Mouse (Mus musculus) limb, embryonic 12.5 days (tissue): ENCODE data around the gene Gm39566. TPM values are rescaled to one million over a fixed set of nuclear protein-coding genes. Genes with fewer than 3 reads are reported as not detected.

ENCODE experiments used
- ATAC-seq: fragments of 200-750 bp; cut with Nextera tagmentation; 2 replicates; pipeline ENCODE4 v1.8.0; 2017; ENCODE audit warnings: low read depth, moderate TSS enrichment; ENCODE audit not compliant: insufficient number of reproducible peaks, insufficient read depth, low FRiP score, low TSS enrichment
- H3K27ac ChIP-seq: fragments of 300-500 bp; sonication (generic); 2 replicates; pipeline ENCODE4 v1.5.1; 2016; ENCODE audit warnings: mild to moderate bottlenecking, moderate library complexity
- H3K27me3 ChIP-seq: fragments of 300-500 bp; sonication (generic); 2 replicates; pipeline ENCODE4 v1.6.1; 2016; ENCODE audit warnings: mild to moderate bottlenecking, moderate library complexity
- H3K36me3 ChIP-seq: fragments of 300-500 bp; sonication (generic); 2 replicates; pipeline ENCODE4 v1.6.1; 2016; ENCODE audit warnings: mild to moderate bottlenecking, moderate library complexity
- H3K4me1 ChIP-seq: fragments of 300-500 bp; sonication (generic); replicated peaks from 2 replicates; pipeline ENCODE4 v1.6.1; 2016
- H3K4me2 ChIP-seq: fragments of 300-500 bp; sonication (generic); 2 replicates; pipeline ENCODE4 v1.6.1; 2016; ENCODE audit warnings: mild to moderate bottlenecking, moderate library complexity
- H3K4me3 ChIP-seq: fragments of 300-500 bp; sonication (generic); replicated peaks from 2 replicates; pipeline ENCODE4 v1.5.1; 2016; ENCODE audit warnings: mild to moderate bottlenecking
- H3K9ac ChIP-seq: fragments of 300-500 bp; sonication (generic); replicated peaks from 2 replicates; pipeline ENCODE4 v1.6.1; 2016; ENCODE audit warnings: mild to moderate bottlenecking, moderate library complexity
- H3K9me3 ChIP-seq: fragments of 300-500 bp; sonication (generic); 2 replicates; pipeline ENCODE4 v1.6.1; 2016; ENCODE audit warnings: mild to moderate bottlenecking, moderate library complexity
- WGBS: fragments of 180-500 bp; shearing (Covaris S2); methylation state at CpG from one replicate; pipeline ENCODE4 v1.1.7; 2016; 5-methylcytosine and 5-hydroxymethylcytosine counted together
- polyA plus RNA-seq: library from polyadenylated mRNA; unstranded; fragments of >200 nt; fragmentation: Nextera tagmentation; extraction: Ambion mirVana; gene quantifications from 2 replicates; pipeline ENCODE4 v1.2.1, GENCODE M21; 2016

Gm39566 gene
- polyA plus RNA-seq, 1 experiment from 2014 or later = not detected

DNA sequence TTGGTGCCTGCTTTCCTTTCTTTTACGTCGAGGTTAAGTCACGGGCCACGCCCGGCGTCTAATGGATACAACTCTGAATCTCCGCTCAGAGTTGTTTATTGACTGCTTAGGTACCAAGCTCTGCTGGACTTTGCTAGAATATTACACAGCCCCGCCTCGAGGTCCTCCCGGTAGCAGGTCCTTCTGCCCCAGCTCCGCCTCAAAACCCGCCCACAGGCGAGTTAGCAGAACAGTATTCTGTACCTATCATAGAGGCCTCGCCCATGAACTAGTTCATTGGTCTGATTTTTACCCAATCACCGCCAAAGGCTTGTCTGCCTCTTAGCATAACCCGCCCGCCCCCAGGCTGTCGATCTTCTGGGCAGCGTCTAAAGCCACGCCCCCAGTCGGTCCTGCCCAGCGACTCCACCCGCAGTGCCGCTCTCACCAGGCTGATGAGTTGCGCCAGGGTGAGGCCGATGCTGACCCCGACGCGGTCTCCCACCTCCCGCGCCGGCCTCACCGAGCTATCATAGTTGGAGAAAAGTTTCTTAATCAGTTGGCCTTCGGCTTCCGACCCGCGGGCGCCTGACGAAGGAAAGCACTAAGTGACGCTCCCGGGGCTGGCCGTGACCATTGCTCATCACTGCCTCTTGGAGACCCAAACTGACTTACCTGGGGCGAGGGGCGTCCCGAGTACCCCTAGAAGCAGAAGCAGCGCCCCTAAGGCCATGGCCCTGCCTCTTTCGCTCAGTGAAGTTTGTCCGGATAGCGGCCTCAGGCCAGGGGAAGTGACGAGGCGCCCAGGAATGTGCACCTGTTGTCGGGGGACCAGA is 19.7 kb downstream of the Gm39566 start, which contains the start of gene Chrnb1:
Gene Chrnb1, minus strand, starts transcription at position 776 of the 815 bp plus-strand sequence.
- ATAC-seq = peak; percentile 93
- H3K4me2 ChIP-seq = peak within 1 kb of the TSS; percentile 80
- peak within 1 kb of the TSS; percentile 37 for H3K9ac ChIP-seq
- H3K36me3 ChIP-seq = no peaks in the 10 kb centered on the region
- peak within 1 kb of the TSS; percentile 70; the same call in 1 of the 2 replicates for H3K27ac ChIP-seq
- no peaks in the 10 kb centered on the region for H3K9me3 ChIP-seq
- peaks cover 19% of the 10 kb centered on the region for H3K4me1 ChIP-seq
- peak within 1 kb of the TSS; percentile 49 for H3K4me3 ChIP-seq
- H3K27me3 ChIP-seq = peaks cover 68% of the 10 kb centered on the region
- 2% methylated on average over 52 of the region's 52 CpGs for WGBS

DNA sequence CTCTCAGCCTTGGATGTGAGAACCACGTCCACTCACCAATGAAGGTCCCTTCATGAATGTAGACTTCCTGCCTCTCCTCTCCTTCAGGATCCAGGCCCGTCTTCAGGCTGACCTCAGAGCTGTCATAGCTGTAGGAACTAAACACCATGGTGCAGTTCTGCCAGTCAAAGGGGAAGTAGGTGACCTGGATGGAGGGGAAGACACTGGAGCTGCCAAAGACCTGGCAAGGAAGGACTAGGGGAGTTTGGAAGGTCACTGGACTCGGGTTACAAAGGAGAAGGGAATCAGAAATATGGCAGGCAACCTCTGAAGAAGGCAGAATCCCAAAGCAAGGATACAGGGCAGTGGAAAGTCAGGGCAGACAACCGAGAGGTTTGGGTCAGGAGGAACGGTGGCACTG is 21.7 kb downstream of the Gm39566 start:
- no peak overlapping the region for H3K4me2 ChIP-seq
- WGBS = 63% methylated on average over 5 of the region's 5 CpGs
- no peak overlapping the region for H3K9ac ChIP-seq
- H3K27me3 ChIP-seq = peaks cover 48% of the 10 kb centered on the region
- no peak for ATAC-seq
- H3K36me3 ChIP-seq = no peaks in the 10 kb centered on the region
- H3K27ac ChIP-seq = no peak overlapping the region
- no peak overlapping the region for H3K4me3 ChIP-seq
- H3K9me3 ChIP-seq = no peaks in the 10 kb centered on the region
- peaks cover 7% of the 10 kb centered on the region for H3K4me1 ChIP-seq

DNA sequence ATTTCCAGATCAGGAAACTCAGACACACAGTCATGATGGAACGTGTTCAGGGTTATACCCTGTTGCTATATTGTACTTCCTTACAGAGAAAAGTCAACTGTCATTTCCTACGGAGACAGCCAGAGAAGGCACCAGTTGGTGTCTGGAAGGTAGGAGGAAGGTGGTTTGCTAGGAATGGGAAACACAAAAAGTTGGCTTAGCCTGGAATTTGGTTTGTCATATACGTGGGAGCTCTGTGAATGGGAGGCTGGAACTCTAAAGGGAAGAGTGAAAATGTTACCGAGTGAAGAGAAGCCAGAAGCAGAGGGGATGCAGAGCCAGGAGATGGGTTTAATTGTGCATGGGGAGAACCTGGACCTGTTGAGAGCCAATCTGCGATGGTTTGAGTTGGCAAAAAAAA is 23.7 kb downstream of the Gm39566 start:
- Histone ChIP-seq H3K9ac (no peak overlapping the region), H3K4me3 (no peak overlapping the region), H3K4me2 (no peak overlapping the region), H3K36me3 (no peaks in the 10 kb centered on the region), H3K9me3 (no peaks in the 10 kb centered on the region), H3K27ac (no peak overlapping the region), H3K27me3 (peaks cover 29% of the 10 kb centered on the region), H3K4me1 (peaks cover 7% of the 10 kb centered on the region)
- no peak for ATAC-seq
- WGBS = 69% methylated on average over 5 of the region's 5 CpGs

DNA sequence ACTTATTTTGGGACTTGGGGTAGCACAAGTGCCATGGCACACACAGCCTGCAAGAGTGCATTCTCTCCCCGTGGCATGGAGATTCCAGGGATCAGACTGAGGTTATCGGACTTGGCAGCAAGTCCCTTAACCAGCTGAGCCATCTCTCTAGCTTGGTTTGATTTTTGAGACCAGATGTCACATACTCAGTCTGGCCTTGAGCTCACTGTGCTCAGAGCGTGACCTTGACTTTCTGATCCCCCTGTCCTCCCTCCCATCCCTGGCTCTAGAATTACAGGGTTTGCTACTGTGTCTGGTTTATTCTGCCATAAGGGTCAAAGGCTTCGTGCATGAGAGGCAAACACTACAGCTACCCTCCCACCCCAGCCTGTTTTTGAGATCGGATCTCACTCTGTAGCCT is 25.7 kb downstream of the Gm39566 start:
- Histone ChIP-seq H3K27ac (no peak overlapping the region), H3K4me2 (no peak overlapping the region), H3K9ac (no peak overlapping the region), H3K4me1 (no peaks in the 10 kb centered on the region), H3K27me3 (peaks cover 17% of the 10 kb centered on the region), H3K36me3 (no peaks in the 10 kb centered on the region), H3K9me3 (no peaks in the 10 kb centered on the region), H3K4me3 (no peak overlapping the region)
- ATAC-seq = no peak
- 64% methylated on average over 5 of the region's 5 CpGs for WGBS

DNA sequence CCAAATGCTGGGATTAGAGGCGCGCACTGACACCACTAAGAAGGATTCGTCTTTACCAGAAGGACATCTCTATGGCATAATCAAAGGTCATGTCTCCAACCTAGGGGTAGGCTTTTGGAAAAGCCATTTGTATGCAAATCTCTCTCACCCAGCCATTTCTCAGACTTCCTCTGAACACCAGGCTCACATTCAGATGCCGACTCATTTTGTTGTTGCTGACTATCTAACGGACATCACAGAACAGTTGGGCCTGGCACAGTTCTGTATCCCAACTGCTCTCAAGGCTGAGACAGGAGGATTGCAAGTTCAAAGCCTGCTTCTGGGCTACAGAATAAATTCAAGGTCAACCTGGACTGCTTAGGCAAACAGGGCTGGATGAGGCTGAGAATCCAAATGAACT is 27.8 kb downstream of the Gm39566 start:
- Histone ChIP-seq H3K4me2 (no peak overlapping the region), H3K9ac (no peak overlapping the region), H3K27ac (no peak overlapping the region), H3K4me3 (no peak overlapping the region), H3K36me3 (no peaks in the 10 kb centered on the region), H3K4me1 (no peaks in the 10 kb centered on the region), H3K27me3 (peaks cover 2% of the 10 kb centered on the region; the same call in 1 of the 2 replicates), H3K9me3 (no peaks in the 10 kb centered on the region)
- 91% methylated on average over 5 of the region's 5 CpGs for WGBS
- no peak for ATAC-seq

DNA sequence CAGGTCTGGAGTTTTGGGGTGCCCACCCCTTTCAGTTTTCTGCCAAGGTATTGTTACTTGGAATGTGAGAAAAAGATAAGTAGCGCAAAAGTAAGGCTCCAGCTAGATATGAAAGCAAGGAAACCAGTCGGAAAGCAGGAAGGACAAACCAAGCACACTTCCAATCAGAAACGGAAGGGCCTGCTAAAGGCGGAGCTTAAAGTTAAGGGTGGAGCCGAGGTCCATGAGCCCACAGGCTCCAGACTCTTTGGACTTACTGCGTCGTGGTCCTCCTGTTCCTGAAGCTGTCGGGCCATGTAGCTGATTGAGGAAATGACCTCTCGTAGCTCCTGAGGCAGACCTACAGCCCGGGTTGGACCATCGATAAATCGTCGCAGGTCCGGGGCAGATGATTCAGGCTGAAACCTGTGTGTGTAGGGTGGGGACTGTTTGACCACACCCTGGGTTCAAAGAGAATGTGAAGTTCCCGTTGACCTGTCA is 30.3 kb downstream of the Gm39566 start:
- Histone ChIP-seq H3K36me3 (no peaks in the 10 kb centered on the region), H3K4me1 (no peaks in the 10 kb centered on the region), H3K9me3 (no peaks in the 10 kb centered on the region), H3K9ac (no peak overlapping the region), H3K27ac (no peak overlapping the region), H3K4me2 (peak overlapping the region; percentile 35), H3K27me3 (peaks cover 15% of the 10 kb centered on the region), H3K4me3 (no peak overlapping the region)
- ATAC-seq = no peak
- 38% methylated on average over 15 of the region's 15 CpGs for WGBS

DNA sequence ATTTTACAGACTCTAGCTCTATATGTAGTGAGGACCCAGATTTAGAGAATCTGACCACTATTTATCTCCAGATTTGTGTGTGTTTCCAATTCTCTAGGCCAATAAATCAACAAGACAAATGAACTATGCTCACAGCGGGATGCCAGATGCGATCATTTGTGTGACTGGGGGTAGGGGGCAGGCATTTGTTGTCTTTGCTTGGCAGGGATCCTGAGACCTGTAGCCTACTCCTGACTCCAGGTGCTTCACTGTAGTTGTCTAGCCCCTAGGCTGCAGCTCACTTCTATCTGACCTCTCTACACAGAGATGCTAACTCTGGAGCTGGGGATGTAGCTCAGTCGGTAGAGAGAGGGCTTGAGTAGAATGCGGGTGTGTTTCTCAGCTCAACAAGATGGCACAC is 33.3 kb downstream of the Gm39566 start:
- H3K27ac ChIP-seq = no peak overlapping the region
- H3K36me3 ChIP-seq = peaks cover 17% of the 10 kb centered on the region; the same call in 1 of the 2 replicates
- H3K9ac ChIP-seq = no peak overlapping the region
- H3K4me1 ChIP-seq = 0 out of 2 replicates have a peak, but pooled peaks cover 9% of the 10 kb centered on the region
- no peak overlapping the region for H3K4me3 ChIP-seq
- no peak for ATAC-seq
- H3K4me2 ChIP-seq = no peak overlapping the region
- no peaks in the 10 kb centered on the region for H3K9me3 ChIP-seq
- peaks cover 41% of the 10 kb centered on the region for H3K27me3 ChIP-seq
- WGBS = 28% methylated on average over 4 of the region's 4 CpGs

DNA sequence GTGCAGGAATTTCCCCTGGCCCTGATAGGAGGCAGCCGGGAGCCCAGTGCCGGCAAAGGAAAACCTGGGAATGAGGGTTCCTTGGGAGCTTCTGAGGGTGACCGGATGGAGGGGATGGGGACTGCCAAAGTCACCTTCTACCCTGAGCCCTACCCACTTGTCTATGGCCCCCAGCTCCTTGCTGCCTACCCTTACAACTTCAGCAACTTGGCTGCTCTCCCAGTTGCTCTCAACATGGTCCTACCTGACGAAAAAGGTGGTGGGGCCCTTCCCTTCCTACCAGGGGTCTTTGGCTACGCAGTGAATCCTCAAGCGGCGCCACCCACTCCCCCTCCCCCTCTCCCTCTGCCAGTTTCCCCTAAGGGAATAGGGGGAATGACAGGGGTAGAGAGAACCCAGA is 36.1 kb downstream of the Gm39566 start:
- ATAC-seq = no peak
- Histone ChIP-seq H3K4me1 (0 out of 2 replicates have a peak, but pooled peaks cover 9% of the 10 kb centered on the region), H3K27me3 (peaks cover 56% of the 10 kb centered on the region), H3K4me2 (no peak overlapping the region), H3K9ac (no peak overlapping the region; the same call in 1 of the 2 replicates), H3K9me3 (no peaks in the 10 kb centered on the region), H3K36me3 (peaks cover 32% of the 10 kb centered on the region), H3K27ac (no peak overlapping the region), H3K4me3 (no peak overlapping the region)
- WGBS = 31% methylated on average over 7 of the region's 7 CpGs

DNA sequence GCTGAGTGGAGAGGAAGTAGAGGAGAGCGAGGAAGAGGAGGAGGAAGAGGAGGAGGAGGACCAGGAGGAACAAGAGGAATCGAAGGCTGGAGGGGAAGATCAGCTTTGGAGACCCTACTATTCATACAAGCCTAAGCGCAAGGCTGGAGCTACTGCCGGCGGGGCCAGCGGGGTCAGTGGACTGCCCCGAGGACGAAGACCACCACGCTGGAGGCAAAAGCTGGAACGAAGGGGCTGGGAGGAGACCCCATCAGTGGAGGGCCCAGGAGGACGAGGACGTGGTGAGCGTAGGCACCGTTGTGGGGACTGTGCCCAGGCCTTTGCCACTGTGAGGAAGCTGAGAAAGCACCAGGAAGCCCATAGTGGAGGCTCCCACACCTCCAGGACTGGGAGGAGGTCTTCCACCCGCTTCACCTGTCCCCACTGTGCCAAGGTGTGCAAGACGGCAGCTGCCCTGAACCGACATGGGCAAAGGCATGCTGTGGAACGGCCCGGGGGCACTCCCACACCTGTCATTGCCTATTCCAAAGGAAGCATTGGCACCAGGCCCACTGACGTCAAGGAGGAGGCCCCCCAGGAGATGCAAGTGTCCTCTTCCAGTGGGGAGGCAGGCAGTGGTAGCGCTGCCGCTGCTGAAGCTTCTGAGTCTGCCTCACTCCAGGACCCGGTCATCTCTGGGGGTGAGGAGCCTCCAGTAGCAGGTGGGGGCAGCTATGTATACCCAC is 36.7 kb downstream of the Gm39566 start:
- no peak overlapping the region for H3K4me2 ChIP-seq

DNA sequence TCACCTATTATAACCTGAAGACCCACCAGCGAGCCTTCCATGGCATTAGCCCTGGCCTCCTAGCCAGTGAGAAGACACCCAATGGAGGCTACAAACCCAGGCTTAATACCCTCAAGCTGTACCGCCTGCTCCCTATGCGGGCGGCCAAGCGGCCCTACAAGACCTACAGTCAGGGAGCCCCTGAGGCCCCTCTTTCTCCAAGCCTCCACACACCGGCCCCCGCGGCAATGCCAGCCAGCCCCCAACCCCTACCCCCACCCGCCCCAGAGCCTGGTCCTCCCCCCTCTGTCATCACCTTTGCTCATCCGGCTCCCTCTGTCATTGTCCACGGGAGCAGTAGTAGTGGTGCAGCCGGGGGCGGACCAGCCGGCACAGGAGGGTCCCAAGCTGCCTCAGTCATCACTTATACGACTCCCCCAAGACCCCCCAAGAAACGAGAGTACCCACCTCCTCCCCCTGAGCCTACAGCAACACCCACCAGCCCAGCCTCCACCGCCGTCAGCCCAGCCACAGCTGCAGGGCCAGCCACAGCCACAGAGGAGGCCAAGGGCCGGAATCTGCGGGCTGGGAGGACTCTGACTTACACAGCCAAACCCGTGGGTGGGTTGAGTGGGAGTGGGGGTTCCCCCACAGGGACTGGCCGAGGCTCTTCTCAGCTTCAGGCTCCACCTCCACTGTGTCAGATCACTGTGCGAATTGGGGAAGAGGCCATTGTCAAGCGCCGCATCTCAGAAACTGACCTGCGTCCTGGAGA is 37.4 kb downstream of the Gm39566 start:
- H3K4me1 ChIP-seq = 0 out of 2 replicates have a peak, but pooled peaks cover 9% of the 10 kb centered on the region
- H3K27me3 ChIP-seq = peaks cover 56% of the 10 kb centered on the region
- ATAC-seq = no peak
- H3K9me3 ChIP-seq = no peaks in the 10 kb centered on the region
- whole genome bisulfite sequencing = 62% methylated on average over 26 of the region's 26 CpGs
- H3K27ac ChIP-seq = no peak overlapping the region
- H3K4me2 ChIP-seq = no peak overlapping the region
- H3K4me3 ChIP-seq = no peak overlapping the region
- H3K9ac ChIP-seq = no peak overlapping the region
- peaks cover 32% of the 10 kb centered on the region for H3K36me3 ChIP-seq

More for the DNA sequence above, 36.7 kb downstream of the Gm39566 start:
- Histone ChIP-seq H3K36me3 (peaks cover 32% of the 10 kb centered on the region), H3K9ac (no peak overlapping the region), H3K27me3 (peaks cover 56% of the 10 kb centered on the region), H3K4me3 (no peak overlapping the region), H3K4me1 (0 out of 2 replicates have a peak, but pooled peaks cover 9% of the 10 kb centered on the region), H3K27ac (no peak overlapping the region), H3K9me3 (no peaks in the 10 kb centered on the region)
- ATAC-seq = no peak
- 66% methylated on average over 23 of the region's 23 CpGs for WGBS
